Mouse (Mus musculus): ENCODE measurements around the gene Ccl22. TPM values are rescaled to one million over a fixed set of nuclear protein-coding genes. Genes with fewer than 3 reads are reported as not detected.

Gene Ccl22
- polyA plus RNA-seq, 1 experiment from 2014 or later, result not detected

- Histone ChIP-seq H3K27me3 (no peaks in the 10 kb centered on the region), H3K4me2 (replicated peaks) (no peak overlapping the region), H3K4me3 (replicated peaks) (no peak overlapping the region), H3K4me1 (no peaks in the 10 kb centered on the region), H3K9ac (no peak overlapping the region), H3K9me3 (replicated peaks) (no peaks in the 10 kb centered on the region), H3K36me3 (no peaks in the 10 kb centered on the region), H3K27ac (replicated peaks) (no peak overlapping the region)
- no peak for ATAC-seq (ENCODE audit: insufficient number of reproducible peaks, low FRiP score, low TSS enrichment, low read depth)
- WGBS, result 63% methylated on average over 7 of the region's 7 CpGs
These were observed 55.0 kb downstream of the Ccl22 start for GRCm38 (mm10) chr8:94800278-94800968.

Other genes with a start within 250 kb of the Ccl22 start
- gene Cpne2, start 212.6 kb upstream of the Ccl22 start, polyA plus RNA-seq (2015; fragmentation: Nextera tagmentation; extraction: Ambion mirVana), result 15.6 and 16.1 TPM in 2 replicates
- 36.8 and 36.9 TPM in 2 replicates for gene Rspry1, start 143.7 kb upstream of the Ccl22 start, polyA plus RNA-seq (2015; fragmentation: Nextera tagmentation; extraction: Ambion mirVana)
- gene Fam192a, start 143.6 kb upstream of the Ccl22 start, polyA plus RNA-seq (2015; fragmentation: Nextera tagmentation; extraction: Ambion mirVana), result 58.9 and 62.4 TPM in 2 replicates
- gene Arl2bp, start 79.0 kb upstream of the Ccl22 start, polyA plus RNA-seq (2015; fragmentation: Nextera tagmentation; extraction: Ambion mirVana), result 118 and 120 TPM in 2 replicates
- 10.9 and 14.2 TPM in 2 replicates for gene Pllp, start 49.3 kb upstream of the Ccl22 start, polyA plus RNA-seq (2015; fragmentation: Nextera tagmentation; extraction: Ambion mirVana)
- 13.2 and 13.7 TPM in 2 replicates for gene Cx3cl1, start 26.4 kb downstream of the Ccl22 start, polyA plus RNA-seq (2015; fragmentation: Nextera tagmentation; extraction: Ambion mirVana)
- not detected in 2 replicates for gene Ccl17, start 64.9 kb downstream of the Ccl22 start, polyA plus RNA-seq (2015; fragmentation: Nextera tagmentation; extraction: Ambion mirVana)
- 78.0 and 80.7 TPM in 2 replicates for gene Coq9, start 92.7 kb downstream of the Ccl22 start, polyA plus RNA-seq (2015; fragmentation: Nextera tagmentation; extraction: Ambion mirVana)
- 81.7 and 92.5 TPM in 2 replicates for gene Ciapin1, start 92.8 kb downstream of the Ccl22 start, polyA plus RNA-seq (2015; fragmentation: Nextera tagmentation; extraction: Ambion mirVana)
- gene Polr2c, start 111.9 kb downstream of the Ccl22 start, polyA plus RNA-seq (2015; fragmentation: Nextera tagmentation; extraction: Ambion mirVana), result 132 and 135 TPM in 2 replicates
- gene Dok4, start 130.7 kb downstream of the Ccl22 start, polyA plus RNA-seq (2015; fragmentation: Nextera tagmentation; extraction: Ambion mirVana), result 31.0 and 31.1 TPM in 2 replicates
- 42.3 and 44.6 TPM in 2 replicates for gene Ccdc102a, start 172.5 kb downstream of the Ccl22 start, polyA plus RNA-seq (2015; fragmentation: Nextera tagmentation; extraction: Ambion mirVana)
- gene Adgrg5, start 178.1 kb downstream of the Ccl22 start, polyA plus RNA-seq (2015; fragmentation: Nextera tagmentation; extraction: Ambion mirVana), result 0.07 and 0.08 TPM in 2 replicates
- gene Adgrg1, start 229.2 kb downstream of the Ccl22 start, polyA plus RNA-seq (2015; fragmentation: Nextera tagmentation; extraction: Ambion mirVana), result 29.9 and 31.9 TPM in 2 replicates